Mouse (Mus musculus) heart, embryonic 14.5 days (tissue): Measurements from ENCODE around the gene Tbc1d5. TPM values are rescaled to one million over a fixed set of nuclear protein-coding genes. Genes with fewer than 3 reads are reported as not detected.

Experiments used
- ATAC-seq: fragments of 200-750 bp; cut with Nextera tagmentation; 2 replicates; pipeline ENCODE4 v1.8.0; 2017; ENCODE audit warnings: low read depth, moderate TSS enrichment; ENCODE audit not compliant: insufficient number of reproducible peaks, insufficient read depth, low FRiP score
- H3K27ac ChIP-seq, 2 experiments: fragments of 200-500 bp in 1 of 2; fragments of 300-500 bp in 1 of 2; sonication (generic) in 1 of 2; replicated peaks in 1 of 2; 2 replicates each; pipeline ENCODE4 v1.5.1; 2012 to 2014; ENCODE audit warnings: low read depth in 2 of 2, low read length in 2 of 2, control low read depth in 1 of 2, mild to moderate bottlenecking in 1 of 2, mixed read lengths in 1 of 2; ENCODE audit not compliant: control insufficient read depth in 1 of 2, insufficient read depth in 1 of 2
- H3K27me3 ChIP-seq: fragments of 300-500 bp; sonication (generic); 2 replicates; pipeline ENCODE4 v1.6.1; 2014; ENCODE audit warnings: mild to moderate bottlenecking, low read length, control low read depth; ENCODE audit not compliant: control insufficient read depth, insufficient read depth
- H3K36me3 ChIP-seq: fragments of 300-500 bp; sonication (generic); 2 replicates; pipeline ENCODE4 v1.6.1; 2014; ENCODE audit warnings: mild to moderate bottlenecking, control low read depth, low read length, mixed read lengths; ENCODE audit not compliant: control insufficient read depth, insufficient read depth
- H3K4me1 ChIP-seq, 2 experiments: fragments of 200-500 bp in 1 of 2; fragments of 300-500 bp in 1 of 2; sonication (generic) in 1 of 2; 2 replicates each; pipeline ENCODE4 v1.6.1; 2012 to 2014; ENCODE audit warnings: low read length in 2 of 2, control low read depth in 1 of 2, mixed read lengths in 1 of 2; ENCODE audit not compliant: control insufficient read depth in 2 of 2, insufficient read depth in 2 of 2
- H3K4me2 ChIP-seq: fragments of 300-500 bp; sonication (generic); 2 replicates; pipeline ENCODE4 v1.6.1; 2014; ENCODE audit warnings: mild to moderate bottlenecking, low read length
- H3K4me3 ChIP-seq, 2 experiments: fragments of 200-500 bp in 1 of 2; fragments of 300-500 bp in 1 of 2; sonication (generic) in 1 of 2; 2 replicates each; pipeline ENCODE4 v1.5.1; 2012 to 2014; ENCODE audit warnings: low read length in 2 of 2, mild to moderate bottlenecking in 2 of 2, control low read depth in 1 of 2, low read depth in 1 of 2, moderate library complexity in 1 of 2; ENCODE audit not compliant: control insufficient read depth in 1 of 2, insufficient read depth in 1 of 2
- H3K9ac ChIP-seq: fragments of 300-500 bp; sonication (generic); 2 replicates; pipeline ENCODE4 v1.6.1; 2014; ENCODE audit warnings: mild to moderate bottlenecking, low read length
- H3K9me3 ChIP-seq: fragments of 300-500 bp; sonication (generic); 2 replicates; pipeline ENCODE4 v1.6.1; 2016; ENCODE audit warnings: low read length, control low read depth; ENCODE audit not compliant: control insufficient read depth
- WGBS: fragments of 180-500 bp; shearing (Covaris S2); extraction: QIAGEN DNeasy Blood & Tissue Kit; methylation state at CpG from one replicate; pipeline ENCODE4 v1.1.7; 2014; 5-methylcytosine and 5-hydroxymethylcytosine counted together
- polyA plus RNA-seq: library from polyadenylated mRNA; unstranded; fragments of >200 nt; fragmentation: Nextera tagmentation; extraction: Ambion mirVana; gene quantifications from 2 replicates; pipeline ENCODE4 v1.2.1, GENCODE M21; 2014

Gene Tbc1d5
- polyA plus RNA-seq, 1 experiment from 2014 or later, result 9.6 TPM

DNA sequence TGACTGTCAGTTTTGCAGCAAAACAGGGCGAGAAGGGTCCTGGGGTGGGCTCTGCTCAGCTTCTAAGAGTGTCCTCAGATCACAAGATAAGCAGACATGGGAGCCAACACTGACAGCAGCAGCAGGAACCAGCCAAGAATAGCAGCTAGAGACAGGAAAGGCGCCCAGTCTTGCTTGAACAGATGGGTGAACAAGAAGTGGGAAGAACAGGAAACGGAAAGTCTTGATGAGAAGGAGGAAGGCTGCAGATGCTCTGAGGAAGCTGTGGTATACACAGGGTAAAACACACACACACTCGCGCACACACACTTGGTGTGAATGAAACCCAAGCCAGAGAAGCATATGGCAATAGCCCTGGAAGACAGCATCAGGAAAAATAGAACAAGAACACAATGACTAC, 415.7 kb downstream of the Tbc1d5 start:
- Histone ChIP-seq H3K27ac (no peak overlapping the region; a peak in 1 of 4 replicates), H3K9ac (no peak overlapping the region), H3K4me2 (no peak overlapping the region), H3K4me3 (no peak overlapping the region), H3K36me3 (no peaks in the 10 kb centered on the region), H3K27me3 (no peaks in the 10 kb centered on the region), H3K9me3 (no peaks in the 10 kb centered on the region), H3K4me1 (peaks cover 8 to 16% of the 10 kb centered on the region in 2 experiments)
- WGBS, result 60% methylated on average over 5 of the region's 5 CpGs
- no peak; the same call in 1 of the 2 replicates for ATAC-seq

DNA sequence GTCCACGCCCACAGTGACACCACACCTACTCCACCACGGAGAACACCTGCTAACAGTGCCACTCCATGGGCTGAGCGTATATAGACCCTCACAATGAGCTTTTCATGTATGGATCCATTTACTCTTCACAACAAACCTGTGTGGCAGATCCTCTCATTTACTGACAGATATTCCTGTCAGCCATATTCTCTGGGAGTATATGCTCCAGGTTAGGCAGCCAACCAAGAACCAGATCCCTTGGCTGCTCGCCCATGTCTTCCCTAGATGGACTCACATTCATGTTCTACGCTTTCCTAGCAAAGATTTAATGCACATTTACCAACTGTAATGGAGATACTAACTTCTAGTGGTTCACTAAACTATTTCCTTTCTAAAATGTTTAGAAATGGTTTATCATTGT, 416.9 kb downstream of the Tbc1d5 start:
- no peak overlapping the region for H3K4me2 ChIP-seq
- no peaks in the 10 kb centered on the region for H3K36me3 ChIP-seq
- no peaks in the 10 kb centered on the region for H3K27me3 ChIP-seq
- no peaks in the 10 kb centered on the region for H3K9me3 ChIP-seq
- H3K9ac ChIP-seq, result no peak overlapping the region
- ATAC-seq, result no peak
- WGBS, result 87% methylated on average over 5 of the region's 5 CpGs
- H3K4me3 ChIP-seq, result no peak overlapping the region
- H3K27ac ChIP-seq, result no peak overlapping the region
- peaks cover 8 to 16% of the 10 kb centered on the region in 2 experiments for H3K4me1 ChIP-seq

DNA sequence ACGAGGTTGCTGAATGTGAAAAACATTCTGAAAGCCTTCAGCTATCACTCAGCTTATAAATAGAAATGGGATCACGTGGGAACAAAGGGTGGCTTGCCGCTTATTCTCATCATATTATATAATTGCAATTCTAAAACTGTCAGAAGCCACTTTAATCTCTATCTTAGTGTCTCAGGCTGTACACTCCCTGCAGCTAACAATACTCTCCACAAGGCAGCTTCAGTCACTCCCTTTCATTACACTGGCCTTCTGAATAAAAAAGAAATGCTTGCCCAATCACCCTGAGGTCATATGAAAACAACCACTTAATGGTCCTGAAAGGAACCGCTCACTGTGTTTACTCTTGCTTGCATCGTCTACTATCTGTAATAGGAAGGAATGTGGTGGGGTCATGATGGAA, 418.1 kb downstream of the Tbc1d5 start:
- no peaks in the 10 kb centered on the region for H3K27me3 ChIP-seq
- peaks cover 8 to 16% of the 10 kb centered on the region in 2 experiments for H3K4me1 ChIP-seq
- peaks cover 4% of the 10 kb centered on the region for H3K36me3 ChIP-seq
- ATAC-seq, result no peak
- no peak overlapping the region for H3K9ac ChIP-seq
- peak overlapping the region; percentile 24; the same call in 1 of the 2 replicates for H3K4me2 ChIP-seq
- H3K9me3 ChIP-seq, result no peaks in the 10 kb centered on the region
- peak overlapping the region; percentile 70 to 76; a peak in 3 of 4 replicates for H3K27ac ChIP-seq
- H3K4me3 ChIP-seq, result no peak overlapping the region
- WGBS, result 12% methylated on average over 5 of the region's 5 CpGs

DNA sequence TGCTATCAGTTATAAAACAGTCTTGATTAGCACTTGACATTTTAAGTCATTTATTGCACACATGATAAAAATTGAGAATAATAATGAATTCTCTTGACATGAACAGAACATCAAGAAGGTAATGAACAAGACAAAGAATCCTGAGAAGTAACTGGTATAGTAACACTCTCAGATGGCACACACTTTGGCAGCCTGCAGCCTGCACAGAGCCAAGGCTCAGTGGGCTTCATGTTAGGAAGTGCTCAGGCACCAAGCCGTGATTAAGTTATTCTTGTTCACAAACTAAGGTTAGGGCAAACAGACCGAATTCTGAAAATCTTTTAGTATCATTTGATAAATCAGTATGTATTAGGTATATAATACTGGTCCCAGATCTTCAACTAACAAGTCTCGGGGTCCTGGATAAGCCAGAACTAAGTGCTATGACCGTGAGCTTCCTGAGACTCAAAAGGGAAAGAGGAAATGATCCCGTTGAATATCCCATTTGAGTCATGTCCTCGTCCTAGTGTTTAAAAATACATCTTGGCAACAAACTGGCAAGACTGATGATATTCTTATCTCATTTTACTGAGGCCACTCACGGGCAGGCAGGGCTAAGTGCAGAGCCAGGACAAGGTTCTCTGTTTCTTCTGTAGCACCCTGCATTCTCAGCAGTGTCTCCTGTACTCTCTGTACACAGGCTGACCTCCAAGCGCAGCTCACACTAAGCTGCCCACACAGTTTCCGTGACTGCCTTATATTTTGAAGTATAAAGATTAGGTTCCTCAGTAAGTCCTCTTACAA, 425.6 kb downstream of the Tbc1d5 start:
- ATAC-seq, result peak; percentile 75; the same call in 1 of the 2 replicates
- H3K9me3 ChIP-seq, result no peaks in the 10 kb centered on the region
- no peak overlapping the region for H3K4me3 ChIP-seq
- 0 out of 2 replicates have a peak overlapping the region, but pooled peaks have one; percentile 11 for H3K9ac ChIP-seq
- no peaks in the 10 kb centered on the region for H3K27me3 ChIP-seq
- 16% methylated on average over 9 of the region's 9 CpGs for WGBS
- peaks cover 11 to 14% of the 10 kb centered on the region in 2 experiments for H3K4me1 ChIP-seq
- peak overlapping the region; percentile 57 to 69 for H3K27ac ChIP-seq
- H3K4me2 ChIP-seq, result peak overlapping the region; percentile 49
- peaks cover 6% of the 10 kb centered on the region for H3K36me3 ChIP-seq

DNA sequence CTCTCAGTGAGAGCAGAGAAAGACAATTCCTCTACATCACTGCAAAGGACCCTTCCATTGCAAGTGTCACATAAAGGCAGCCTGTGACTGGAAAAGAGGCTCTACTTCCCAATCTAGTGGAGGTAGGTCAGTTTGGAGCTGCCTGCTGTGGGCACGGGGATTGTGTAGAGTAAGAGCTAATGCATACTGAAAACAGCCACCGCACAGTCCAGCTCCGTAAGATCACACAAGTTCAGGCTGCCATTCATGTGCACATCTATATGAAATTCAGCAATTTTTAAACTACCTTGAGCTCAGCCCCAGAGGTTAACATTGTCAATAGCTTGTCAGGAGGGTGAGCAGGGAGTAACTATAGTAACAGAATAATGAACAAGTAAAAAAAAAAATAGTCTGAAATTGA, 426.4 kb downstream of the Tbc1d5 start:
- Histone ChIP-seq H3K4me1 (peaks cover 11 to 14% of the 10 kb centered on the region in 2 experiments), H3K4me3 (no peak overlapping the region), H3K9ac (no peak overlapping the region), H3K27ac (no peak overlapping the region), H3K9me3 (no peaks in the 10 kb centered on the region), H3K4me2 (no peak overlapping the region), H3K27me3 (no peaks in the 10 kb centered on the region), H3K36me3 (peaks cover 6% of the 10 kb centered on the region)
- 94% methylated on average over 3 of the region's 3 CpGs for WGBS
- ATAC-seq, result no peak

DNA sequence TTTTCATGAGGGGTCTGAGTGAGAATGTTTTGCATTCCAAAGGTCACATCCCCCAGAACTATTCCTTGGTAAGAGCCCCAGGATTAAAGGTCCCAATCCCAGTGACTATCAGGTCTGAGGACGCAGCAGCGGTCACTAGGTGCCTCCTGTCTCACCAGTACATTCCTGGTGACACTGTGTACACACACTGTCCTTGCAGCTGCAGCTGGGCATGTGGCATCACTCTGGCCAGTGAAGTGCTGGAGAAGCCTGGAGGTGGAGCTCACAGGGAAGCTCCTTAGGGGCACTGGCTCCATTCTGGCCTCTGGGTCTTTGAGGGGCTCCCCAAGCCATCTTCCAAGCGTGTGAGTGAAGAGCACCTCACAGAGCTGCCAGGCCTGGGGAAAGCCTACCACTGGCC, 427.2 kb downstream of the Tbc1d5 start:
- Histone ChIP-seq H3K36me3 (peaks cover 6% of the 10 kb centered on the region), H3K27me3 (no peaks in the 10 kb centered on the region), H3K9ac (no peak overlapping the region), H3K9me3 (no peaks in the 10 kb centered on the region), H3K4me3 (no peak overlapping the region), H3K4me1 (peaks cover 11 to 14% of the 10 kb centered on the region in 2 experiments), H3K4me2 (no peak overlapping the region), H3K27ac (no peak overlapping the region)
- ATAC-seq, result no peak
- 84% methylated on average over 3 of the region's 3 CpGs for WGBS

DNA sequence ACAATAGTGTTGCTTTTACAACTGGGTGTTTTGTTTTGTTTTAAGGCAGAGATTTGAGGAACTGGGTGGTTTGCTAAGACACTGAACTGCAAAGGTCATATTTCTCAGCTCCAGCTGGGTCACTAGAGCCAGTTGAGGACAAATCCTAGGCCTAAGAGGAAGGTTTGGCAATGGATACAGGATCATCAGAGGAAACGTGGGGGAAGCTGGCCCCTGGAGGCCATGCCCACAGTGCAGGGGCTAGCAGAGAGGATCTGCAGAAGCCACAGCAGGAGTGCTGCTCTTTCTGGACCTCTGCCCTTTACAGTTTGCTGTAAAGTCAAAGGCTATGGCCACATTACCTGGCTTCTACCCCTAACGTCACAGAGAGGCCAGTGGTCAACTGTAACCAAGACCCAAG, 428.3 kb downstream of the Tbc1d5 start:
- Histone ChIP-seq H3K27ac (no peak overlapping the region), H3K4me2 (no peak overlapping the region), H3K27me3 (no peaks in the 10 kb centered on the region), H3K36me3 (no peaks in the 10 kb centered on the region), H3K9me3 (no peaks in the 10 kb centered on the region), H3K4me3 (no peak overlapping the region), H3K9ac (no peak overlapping the region), H3K4me1 (peaks cover 11 to 14% of the 10 kb centered on the region in 2 experiments)
- no peak for ATAC-seq
- 43% methylated on average over 2 of the region's 2 CpGs for WGBS
